Mouse (Mus musculus): ENCODE results near the gene Olfr1311. TPM values are rescaled to one million over a fixed set of nuclear protein-coding genes. Genes with fewer than 3 reads are reported as not detected.

Olfr1311 gene
- not detected for polyA plus RNA-seq (2017; shearing (Covaris generic))

GRCm38 (mm10) chr2:112024312-112024711 is at the start of gene Olfr1311:
Gene Olfr1311 (minus strand): TSS chr2:112024412.

GRCm38 (mm10) chr2:112050138-112050537 is 25.9 kb upstream of the Olfr1311 start, which contains the start of gene Olfr1312:
Gene Olfr1312 (minus strand): TSS chr2:112050238.

GRCm38 (mm10) chr2:112012608-112013007 is 11.6 kb downstream of the Olfr1311 start, which contains the start of gene Olfr1310:
Gene Olfr1310 (minus strand): TSS chr2:112012708.

GRCm38 (mm10) chr2:111990181-111990580 is 34.0 kb downstream of the Olfr1311 start, which contains the start of gene Olfr1309:
Gene Olfr1309 (minus strand): TSS chr2:111990281.

Other genes with a start within 250 kb of the Olfr1311 start
- gene Olfr1302, start 247.0 kb downstream of the Olfr1311 start, polyA plus RNA-seq (2017; shearing (Covaris generic)), result not detected
- not detected for gene Olfr1303, start 204.1 kb downstream of the Olfr1311 start, polyA plus RNA-seq (2017; shearing (Covaris generic))
- gene Olfr1305, start 147.3 kb downstream of the Olfr1311 start, polyA plus RNA-seq (2017; shearing (Covaris generic)), result not detected
- gene Olfr1306, start 108.1 kb downstream of the Olfr1311 start, polyA plus RNA-seq (2017; shearing (Covaris generic)), result not detected
- gene Olfr1307, start 75.0 kb downstream of the Olfr1311 start, polyA plus RNA-seq (2017; shearing (Covaris generic)), result 0.07 TPM
- gene Olfr1308, start 59.5 kb downstream of the Olfr1311 start, polyA plus RNA-seq (2017; shearing (Covaris generic)), result not detected
- gene Olfr1309, start 34.1 kb downstream of the Olfr1311 start, polyA plus RNA-seq (2017; shearing (Covaris generic)), result not detected
- not detected for gene Olfr1310, start 11.7 kb downstream of the Olfr1311 start, polyA plus RNA-seq (2017; shearing (Covaris generic))
- 0.17 TPM for gene Olfr1312, start 25.8 kb upstream of the Olfr1311 start, polyA plus RNA-seq (2017; shearing (Covaris generic))
- not detected for gene Olfr1313, start 53.4 kb upstream of the Olfr1311 start, polyA plus RNA-seq (2017; shearing (Covaris generic))
- gene Olfr1314, start 72.4 kb upstream of the Olfr1311 start, polyA plus RNA-seq (2017; shearing (Covaris generic)), result not detected
- gene Olfr1315-ps1, start 91.0 kb upstream of the Olfr1311 start, polyA plus RNA-seq (2017; shearing (Covaris generic)), result not detected
- gene Olfr1316, start 110.6 kb upstream of the Olfr1311 start, polyA plus RNA-seq (2017; shearing (Covaris generic)), result not detected
- not detected for gene Olfr1317, start 115.9 kb upstream of the Olfr1311 start, polyA plus RNA-seq (2017; shearing (Covaris generic))
- not detected for gene Olfr1318, start 129.8 kb upstream of the Olfr1311 start, polyA plus RNA-seq (2017; shearing (Covaris generic))
- 96.7 TPM for gene Lpcat4, start 215.1 kb upstream of the Olfr1311 start, polyA plus RNA-seq (2017; shearing (Covaris generic))
- not detected for gene Nutm1, start 234.9 kb upstream of the Olfr1311 start, polyA plus RNA-seq (2017; shearing (Covaris generic))
- gene Nop10, start 237.5 kb upstream of the Olfr1311 start, polyA plus RNA-seq (2017; shearing (Covaris generic)), result 131 TPM
- gene Slc12a6, start 241.4 kb upstream of the Olfr1311 start, polyA plus RNA-seq (2017; shearing (Covaris generic)), result 39.5 TPM
- gene Gm21985, start 241.9 kb upstream of the Olfr1311 start, polyA plus RNA-seq (2017; shearing (Covaris generic)), result not detected

All from effector memory CD4-positive, alpha-beta T cell, adult 5 months (primary cell).